Mouse (Mus musculus): ENCODE results near the gene Thsd4. TPM values are rescaled to one million over a fixed set of nuclear protein-coding genes. Genes with fewer than 3 reads are reported as not detected.

The Thsd4 gene
- 5.7 TPM in 2 replicates for polyA plus RNA-seq (2015; fragmentation: Nextera tagmentation; extraction: Ambion mirVana)

DNA sequence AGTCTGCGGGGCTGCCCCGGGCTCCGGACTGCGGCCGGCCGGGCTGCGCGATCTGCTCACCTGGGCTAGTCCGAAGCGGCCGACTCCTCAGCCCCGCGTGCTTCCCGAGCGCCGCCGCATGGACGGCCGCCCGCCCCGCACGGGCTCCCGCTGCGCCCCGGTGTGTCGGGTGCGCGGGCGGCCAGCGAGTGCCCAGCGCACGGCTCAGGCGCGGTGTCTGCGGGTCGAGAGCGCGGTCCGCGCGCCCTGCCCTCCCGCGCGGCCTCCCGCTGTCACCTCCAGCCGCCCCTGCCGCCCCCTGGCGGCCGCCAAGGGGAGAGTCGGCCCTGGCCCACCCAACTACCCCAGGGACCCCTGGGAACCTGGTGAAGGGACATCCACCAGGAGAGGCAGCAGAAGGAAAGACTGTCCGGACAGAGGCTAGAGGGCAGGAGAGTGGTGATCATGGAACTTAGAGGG, at the start of gene Thsd4:
Gene Thsd4 (minus strand): TSS at position 241 of the 459 bp plus-strand sequence.

DNA sequence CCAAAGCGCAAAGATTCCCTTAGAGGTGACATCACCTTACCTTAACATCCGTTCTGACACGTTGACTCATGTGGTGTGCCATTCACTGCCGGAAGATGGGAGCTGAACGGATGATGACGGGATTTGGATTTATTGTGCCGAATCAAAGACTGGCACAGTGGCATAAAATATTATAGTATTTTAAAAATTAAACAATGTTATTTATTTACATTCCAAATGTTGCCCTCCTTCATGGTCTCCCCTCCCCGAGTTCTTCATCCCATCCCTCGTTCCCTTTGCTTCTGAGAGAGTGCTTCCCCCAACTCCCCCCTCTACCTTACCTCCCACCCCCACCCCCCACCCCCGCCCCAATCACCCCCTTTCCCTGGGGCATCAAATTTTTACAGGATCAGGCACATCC, 561.3 kb downstream of the Thsd4 start, which contains the start of gene Nr2e3:
Gene Nr2e3 (minus strand): TSS at position 101 of the 400 bp plus-strand sequence.

Other genes with a start within 250 kb of the Thsd4 start
- 5.4 and 5.7 TPM in 2 replicates for gene Lrrc49, start 166.1 kb upstream of the Thsd4 start, polyA plus RNA-seq (2015; fragmentation: Nextera tagmentation; extraction: Ambion mirVana)
- 1.2 and 1.6 TPM in 2 replicates for gene Larp6, start 190.9 kb upstream of the Thsd4 start, polyA plus RNA-seq (2015; fragmentation: Nextera tagmentation; extraction: Ambion mirVana)

All from skeletal muscle tissue, postnatal 0 days (tissue).